Mouse (Mus musculus): Measurements from ENCODE around the gene Serpina5. TPM values are rescaled to one million over a fixed set of nuclear protein-coding genes. Genes with fewer than 3 reads are reported as not detected.

Serpina5 gene
- not detected in 2 replicates for polyA plus RNA-seq (2014; fragmentation: Nextera tagmentation; extraction: Ambion mirVana)

DNA sequence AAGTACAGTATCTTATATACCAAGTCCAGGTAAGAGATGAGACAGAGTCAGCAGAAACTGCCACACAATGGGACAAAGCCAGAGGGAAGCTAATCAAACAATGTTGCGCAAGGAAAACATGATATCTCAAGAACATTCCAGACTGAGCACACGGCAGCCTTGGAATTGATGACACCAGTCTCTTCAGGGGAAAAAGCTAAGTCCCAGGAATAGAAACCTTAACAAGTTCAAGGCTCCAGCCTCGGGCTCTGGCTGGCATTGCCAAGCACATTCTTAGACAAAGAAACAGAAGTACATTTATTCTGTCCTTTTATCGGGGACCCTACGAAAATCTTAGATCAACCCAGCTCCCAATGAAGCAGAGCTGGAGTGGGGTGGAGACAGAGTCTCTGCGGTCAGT lies at the start of gene Serpina5:
Serpina5 (plus strand) TSS at position 346 of the 400 bp plus-strand sequence.
- no peak for ATAC-seq (ENCODE audit: low FRiP score, low TSS enrichment)
- Histone ChIP-seq H3K9me3 (ENCODE audit: control insufficient read depth, low read length) (no peaks in the 10 kb centered on the region), H3K4me3 (replicated peaks; ENCODE audit: low read depth, low read length) (no peak within 1 kb of the TSS), H3K9ac (replicated peaks; ENCODE audit: low read length) (no peak within 1 kb of the TSS), H3K4me2 (ENCODE audit: low read length) (no peak within 1 kb of the TSS), H3K27me3 (ENCODE audit: control insufficient read depth, insufficient read depth, low read length) (no peaks in the 10 kb centered on the region), H3K27ac (replicated peaks; ENCODE audit: low read depth, low read length) (no peak within 1 kb of the TSS), H3K4me1 (ENCODE audit: control insufficient read depth, insufficient read depth, low read length) (no peaks in the 10 kb centered on the region), H3K36me3 (ENCODE audit: control insufficient read depth, insufficient read depth, low read length) (no peaks in the 10 kb centered on the region)
- no peak for DNase-seq
- WGBS: 92% methylated on average over 6 of the region's 6 CpGs

DNA sequence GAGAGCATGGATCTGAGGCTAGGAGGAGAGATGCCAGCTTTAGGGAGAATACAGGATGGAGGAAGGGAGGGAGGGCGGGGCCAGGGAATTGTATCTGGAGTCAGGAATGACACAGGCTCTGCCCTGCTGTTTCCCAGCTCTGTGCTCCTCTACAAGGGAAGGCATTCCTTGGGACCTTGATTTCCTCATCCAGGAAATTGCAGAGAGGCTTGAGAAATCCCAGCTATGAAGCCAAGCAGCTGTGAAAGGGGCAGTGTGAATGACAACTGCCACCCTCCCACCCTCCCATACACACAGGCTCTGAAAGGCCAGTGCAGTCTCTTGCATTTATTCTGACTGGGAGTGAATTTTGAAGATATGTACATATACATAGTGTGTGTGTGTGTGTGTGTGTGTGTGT lies 46.9 kb upstream of the Serpina5 start:
- Histone ChIP-seq H3K9ac (replicated peaks; ENCODE audit: low read length) (no peak overlapping the region), H3K27ac (replicated peaks; ENCODE audit: low read depth, low read length) (no peak overlapping the region), H3K9me3 (ENCODE audit: control insufficient read depth, low read length) (no peaks in the 10 kb centered on the region), H3K4me3 (replicated peaks; ENCODE audit: low read depth, low read length) (no peak overlapping the region), H3K4me2 (ENCODE audit: low read length) (no peak overlapping the region), H3K27me3 (ENCODE audit: control insufficient read depth, insufficient read depth, low read length) (no peaks in the 10 kb centered on the region), H3K36me3 (ENCODE audit: control insufficient read depth, insufficient read depth, low read length) (no peaks in the 10 kb centered on the region), H3K4me1 (ENCODE audit: control insufficient read depth, insufficient read depth, low read length) (no peaks in the 10 kb centered on the region)
- 63% methylated on average over 1 of the region's 1 CpGs for WGBS
- ATAC-seq (ENCODE audit: low FRiP score, low TSS enrichment): no peak
- no peak for DNase-seq

DNA sequence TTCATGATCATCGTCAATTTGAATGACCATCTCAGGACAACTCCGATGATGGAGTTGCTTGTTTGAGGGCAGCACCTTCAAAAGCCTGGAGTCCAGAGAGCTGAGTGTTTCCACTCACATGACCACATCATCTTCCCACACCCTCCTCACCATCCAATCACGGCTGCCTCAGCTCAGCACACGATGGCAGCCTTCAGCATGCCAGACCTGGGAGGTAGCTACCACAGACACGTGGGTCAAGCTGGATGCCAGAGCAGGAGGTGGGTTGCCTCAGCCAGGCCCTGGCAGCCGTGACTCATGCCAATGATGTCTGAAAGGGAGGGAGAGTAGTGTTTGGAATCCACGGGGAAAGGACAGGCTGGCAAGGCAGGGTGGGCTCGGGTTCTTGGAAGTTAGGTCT lies 45.2 kb upstream of the Serpina5 start:
- 88% methylated on average over 8 of the region's 8 CpGs for WGBS
- Histone ChIP-seq H3K36me3 (ENCODE audit: control insufficient read depth, insufficient read depth, low read length) (no peaks in the 10 kb centered on the region), H3K27ac (replicated peaks; ENCODE audit: low read depth, low read length) (no peak overlapping the region), H3K4me3 (replicated peaks; ENCODE audit: low read depth, low read length) (no peak overlapping the region), H3K9ac (replicated peaks; ENCODE audit: low read length) (no peak overlapping the region), H3K27me3 (ENCODE audit: control insufficient read depth, insufficient read depth, low read length) (no peaks in the 10 kb centered on the region), H3K9me3 (ENCODE audit: control insufficient read depth, low read length) (no peaks in the 10 kb centered on the region), H3K4me2 (ENCODE audit: low read length) (no peak overlapping the region), H3K4me1 (ENCODE audit: control insufficient read depth, insufficient read depth, low read length) (no peaks in the 10 kb centered on the region)
- DNase-seq: no peak
- ATAC-seq (ENCODE audit: low FRiP score, low TSS enrichment): no peak

DNA sequence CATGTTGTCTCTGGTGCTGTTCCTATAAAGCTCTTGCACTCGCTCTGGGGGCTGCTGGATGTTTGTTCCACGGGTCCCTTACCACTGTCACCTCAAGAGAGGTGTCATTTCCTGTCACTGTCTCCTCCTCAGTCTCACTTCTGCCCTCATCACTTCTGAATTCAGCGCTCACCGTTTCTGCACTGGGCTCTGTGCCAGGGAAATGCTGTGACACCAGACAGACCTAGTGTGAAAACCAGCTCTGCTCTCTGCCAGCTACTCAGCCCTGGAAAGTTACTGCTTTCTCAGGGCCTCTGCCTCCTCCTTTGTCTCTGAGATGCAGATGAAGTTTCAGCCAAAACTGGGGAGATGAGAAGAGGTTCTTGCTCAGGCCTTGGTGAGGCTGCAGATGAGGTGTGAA lies 43.9 kb upstream of the Serpina5 start:
- DNase-seq (peak; percentile 30), ATAC-seq (ENCODE audit: low FRiP score, low TSS enrichment) (no peak)
- H3K27ac ChIP-seq (replicated peaks; ENCODE audit: low read depth, low read length): no peak overlapping the region
- H3K9me3 ChIP-seq (ENCODE audit: control insufficient read depth, low read length): no peaks in the 10 kb centered on the region
- no peaks in the 10 kb centered on the region for H3K27me3 ChIP-seq (ENCODE audit: control insufficient read depth, insufficient read depth, low read length)
- H3K4me2 ChIP-seq (ENCODE audit: low read length): no peak overlapping the region
- WGBS: 56% methylated on average over 4 of the region's 4 CpGs
- no peaks in the 10 kb centered on the region for H3K36me3 ChIP-seq (ENCODE audit: control insufficient read depth, insufficient read depth, low read length)
- no peaks in the 10 kb centered on the region for H3K4me1 ChIP-seq (ENCODE audit: control insufficient read depth, insufficient read depth, low read length)
- H3K4me3 ChIP-seq (replicated peaks; ENCODE audit: low read depth, low read length): no peak overlapping the region
- no peak overlapping the region for H3K9ac ChIP-seq (replicated peaks; ENCODE audit: low read length)

DNA sequence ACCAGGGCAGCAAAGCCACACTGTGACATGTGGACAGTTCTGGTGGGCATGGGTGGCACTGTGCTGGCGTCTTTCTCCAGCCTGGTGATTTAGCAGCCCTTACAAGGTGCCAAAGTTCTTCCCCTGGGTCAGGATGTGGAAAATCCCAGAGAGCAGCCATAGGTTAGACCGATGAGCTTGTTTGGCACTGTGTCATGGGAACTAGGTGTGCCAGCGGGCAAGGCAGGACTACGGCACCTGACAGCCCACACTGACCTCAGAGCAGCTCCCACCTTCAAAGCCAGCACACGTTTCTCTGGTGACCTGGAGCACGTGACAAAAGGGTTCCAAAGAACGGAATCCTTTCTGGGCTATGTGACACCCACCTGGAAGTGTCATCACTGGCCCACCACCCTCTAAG lies 43.4 kb upstream of the Serpina5 start:
- ATAC-seq (ENCODE audit: low FRiP score, low TSS enrichment) (no peak), DNase-seq (no peak)
- Histone ChIP-seq H3K4me3 (replicated peaks; ENCODE audit: low read depth, low read length) (no peak overlapping the region), H3K4me2 (ENCODE audit: low read length) (no peak overlapping the region), H3K4me1 (ENCODE audit: control insufficient read depth, insufficient read depth, low read length) (no peaks in the 10 kb centered on the region), H3K27me3 (ENCODE audit: control insufficient read depth, insufficient read depth, low read length) (no peaks in the 10 kb centered on the region), H3K27ac (replicated peaks; ENCODE audit: low read depth, low read length) (no peak overlapping the region), H3K9me3 (ENCODE audit: control insufficient read depth, low read length) (no peaks in the 10 kb centered on the region), H3K36me3 (ENCODE audit: control insufficient read depth, insufficient read depth, low read length) (no peaks in the 10 kb centered on the region), H3K9ac (replicated peaks; ENCODE audit: low read length) (no peak overlapping the region)
- WGBS: 88% methylated on average over 7 of the region's 7 CpGs

DNA sequence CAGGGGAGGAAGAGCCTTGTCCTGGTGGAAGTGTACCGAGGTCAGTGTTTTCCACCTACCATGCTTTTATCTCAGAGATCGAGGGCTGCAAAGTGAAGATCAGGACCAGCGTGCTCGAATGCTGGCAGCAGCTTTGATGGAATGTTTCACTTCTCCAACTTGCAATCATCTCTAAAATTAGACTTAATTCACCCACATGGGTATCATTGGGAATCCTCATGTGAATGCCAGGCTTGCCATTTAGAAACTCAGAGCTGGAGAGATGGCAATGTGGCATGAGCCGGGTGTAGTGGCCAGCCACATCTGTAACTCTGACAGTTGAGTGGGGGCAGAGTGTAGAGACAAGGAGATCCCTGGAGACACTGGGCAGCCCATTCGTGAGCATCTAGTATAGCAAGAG lies 40.8 kb upstream of the Serpina5 start:
- Histone ChIP-seq H3K27me3 (ENCODE audit: control insufficient read depth, insufficient read depth, low read length) (no peaks in the 10 kb centered on the region), H3K4me1 (ENCODE audit: control insufficient read depth, insufficient read depth, low read length) (no peaks in the 10 kb centered on the region), H3K9ac (replicated peaks; ENCODE audit: low read length) (no peak overlapping the region), H3K36me3 (ENCODE audit: control insufficient read depth, insufficient read depth, low read length) (no peaks in the 10 kb centered on the region), H3K4me3 (replicated peaks; ENCODE audit: low read depth, low read length) (no peak overlapping the region), H3K4me2 (ENCODE audit: low read length) (no peak overlapping the region), H3K9me3 (ENCODE audit: control insufficient read depth, low read length) (no peaks in the 10 kb centered on the region), H3K27ac (replicated peaks; ENCODE audit: low read depth, low read length) (no peak overlapping the region)
- WGBS: 91% methylated on average over 6 of the region's 6 CpGs
- ATAC-seq (ENCODE audit: low FRiP score, low TSS enrichment): no peak
- DNase-seq: no peak

DNA sequence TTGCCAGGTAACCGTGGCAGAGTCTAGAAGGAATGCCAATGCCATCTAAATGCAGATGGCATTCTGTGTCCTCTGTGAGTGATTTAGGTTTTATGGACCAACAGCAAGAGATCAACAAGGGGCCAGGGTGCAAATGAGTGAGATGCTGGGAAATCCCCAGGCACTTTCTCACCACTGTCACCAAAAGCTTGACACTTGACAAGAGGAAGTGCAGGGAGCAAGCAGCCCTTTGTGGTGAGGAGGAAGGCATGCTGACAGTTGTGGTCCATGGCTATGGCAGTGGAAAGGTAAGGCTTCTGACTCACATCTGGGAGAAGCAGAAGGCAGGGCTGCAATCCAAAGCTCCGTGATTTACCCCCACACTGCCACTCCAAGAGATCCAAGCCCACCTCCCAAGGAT lies 39.1 kb upstream of the Serpina5 start:
- H3K9ac ChIP-seq (replicated peaks; ENCODE audit: low read length): no peak overlapping the region
- 61% methylated on average over 2 of the region's 2 CpGs for WGBS
- ATAC-seq (ENCODE audit: low FRiP score, low TSS enrichment) (no peak), DNase-seq (no peak)
- no peaks in the 10 kb centered on the region for H3K4me1 ChIP-seq (ENCODE audit: control insufficient read depth, insufficient read depth, low read length)
- H3K36me3 ChIP-seq (ENCODE audit: control insufficient read depth, insufficient read depth, low read length): no peaks in the 10 kb centered on the region
- no peaks in the 10 kb centered on the region for H3K27me3 ChIP-seq (ENCODE audit: control insufficient read depth, insufficient read depth, low read length)
- no peaks in the 10 kb centered on the region for H3K9me3 ChIP-seq (ENCODE audit: control insufficient read depth, low read length)
- no peak overlapping the region for H3K4me2 ChIP-seq (ENCODE audit: low read length)
- H3K27ac ChIP-seq (replicated peaks; ENCODE audit: low read depth, low read length): no peak overlapping the region
- H3K4me3 ChIP-seq (replicated peaks; ENCODE audit: low read depth, low read length): no peak overlapping the region

DNA sequence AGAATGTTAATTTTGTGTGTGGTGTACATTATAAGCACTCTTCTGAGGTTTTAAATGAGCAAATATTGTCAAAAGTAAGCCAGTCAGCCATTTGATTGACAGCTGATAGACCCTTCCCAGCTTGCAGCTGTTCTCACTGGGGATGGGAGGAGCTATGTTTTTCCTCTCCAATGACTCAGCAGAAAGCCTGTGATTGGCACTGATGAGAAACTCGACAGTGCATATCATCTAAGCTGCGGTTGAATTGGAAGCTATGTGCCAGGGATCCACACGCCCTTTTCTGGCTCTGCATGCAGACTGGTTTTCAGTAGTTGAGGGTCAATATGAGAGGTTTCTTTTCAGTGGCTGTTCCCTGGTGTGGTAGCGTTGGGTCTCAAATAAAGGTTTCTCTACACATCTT lies 36.4 kb upstream of the Serpina5 start:
- no peak overlapping the region for H3K4me2 ChIP-seq (ENCODE audit: low read length)
- 33% methylated on average over 4 of the region's 4 CpGs for WGBS
- no peak overlapping the region for H3K27ac ChIP-seq (replicated peaks; ENCODE audit: low read depth, low read length)
- no peaks in the 10 kb centered on the region for H3K36me3 ChIP-seq (ENCODE audit: control insufficient read depth, insufficient read depth, low read length)
- H3K4me1 ChIP-seq (ENCODE audit: control insufficient read depth, insufficient read depth, low read length): no peaks in the 10 kb centered on the region
- ATAC-seq (ENCODE audit: low FRiP score, low TSS enrichment) (no peak), DNase-seq (no peak)
- no peak overlapping the region for H3K4me3 ChIP-seq (replicated peaks; ENCODE audit: low read depth, low read length)
- no peaks in the 10 kb centered on the region for H3K9me3 ChIP-seq (ENCODE audit: control insufficient read depth, low read length)
- no peak overlapping the region for H3K9ac ChIP-seq (replicated peaks; ENCODE audit: low read length)
- no peaks in the 10 kb centered on the region for H3K27me3 ChIP-seq (ENCODE audit: control insufficient read depth, insufficient read depth, low read length)

DNA sequence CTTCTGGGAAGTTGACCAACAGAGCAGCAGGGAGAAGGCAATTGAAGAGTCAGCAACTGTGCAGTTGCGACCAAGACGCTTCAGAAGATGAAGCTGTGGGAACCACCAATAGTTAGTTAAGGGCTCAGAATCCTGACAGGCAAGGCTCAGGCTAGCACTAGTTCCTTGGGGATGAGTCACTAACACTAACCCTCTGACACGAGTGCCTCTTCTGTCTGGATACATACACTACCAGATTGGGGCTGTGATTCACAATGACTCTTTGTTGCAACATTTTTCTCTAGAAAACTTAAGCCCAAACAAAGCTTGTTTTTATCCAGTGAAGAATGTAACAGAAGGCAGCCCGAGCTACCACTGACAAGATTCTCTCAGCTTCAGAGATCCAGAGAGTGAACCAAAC lies 35.9 kb upstream of the Serpina5 start:
- H3K27ac ChIP-seq (replicated peaks; ENCODE audit: low read depth, low read length): no peak overlapping the region
- no peaks in the 10 kb centered on the region for H3K27me3 ChIP-seq (ENCODE audit: control insufficient read depth, insufficient read depth, low read length)
- H3K4me1 ChIP-seq (ENCODE audit: control insufficient read depth, insufficient read depth, low read length): no peaks in the 10 kb centered on the region
- no peak for DNase-seq
- whole genome bisulfite sequencing: 82% methylated on average over 4 of the region's 4 CpGs
- H3K9me3 ChIP-seq (ENCODE audit: control insufficient read depth, low read length): no peaks in the 10 kb centered on the region
- no peak overlapping the region for H3K4me3 ChIP-seq (replicated peaks; ENCODE audit: low read depth, low read length)
- no peak for ATAC-seq (ENCODE audit: low FRiP score, low TSS enrichment)
- H3K9ac ChIP-seq (replicated peaks; ENCODE audit: low read length): no peak overlapping the region
- no peak overlapping the region for H3K4me2 ChIP-seq (ENCODE audit: low read length)
- no peaks in the 10 kb centered on the region for H3K36me3 ChIP-seq (ENCODE audit: control insufficient read depth, insufficient read depth, low read length)

Data from midbrain, embryonic 14.5 days (tissue).